In the genomic region with DNA sequence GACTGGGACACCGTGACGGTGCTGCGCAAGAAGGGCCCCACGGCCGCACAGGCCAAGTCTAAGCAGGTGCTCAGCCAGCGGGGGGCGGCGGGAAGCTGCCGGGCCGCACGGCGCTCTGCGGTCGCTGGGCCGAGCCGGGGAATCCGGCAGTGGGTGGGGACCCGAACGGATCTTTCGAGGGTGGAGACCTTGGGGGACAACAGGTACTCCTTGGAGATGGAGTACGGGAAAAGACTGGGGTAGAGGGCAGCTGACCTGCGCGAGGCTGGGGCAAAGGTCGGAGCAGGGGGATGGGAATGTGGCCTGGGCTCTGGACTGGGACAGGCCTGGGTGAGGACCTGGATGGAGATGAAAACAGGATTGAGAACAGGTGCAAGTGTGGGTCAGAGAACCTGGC, we compare ENCODE assay signal across 8 mouse cellular contexts. TPM values are rescaled to one million over a fixed set of nuclear protein-coding genes. Genes with fewer than 3 reads are reported as not detected.
DNase-seq lines count a peak whose midpoint lies in the region; ATAC-seq and TF ChIP-seq lines count a peak whose summit lies in the region.

No protein-coding gene starts in this region.

- no peak overlapping the region for H3K27ac ChIP-seq in ES-Bruce4 (ENCODE audit: insufficient read depth, low read length)
- peak overlapping the region; percentile 82 for H3K27ac ChIP-seq in hindbrain, embryonic 12.5 days
- peak overlapping the region; percentile 1; the same call in 1 of the 2 replicates for H3K27ac ChIP-seq in liver, embryonic 14.5 days

- H3K36me3 ChIP-seq in C2C12 (ENCODE audit: control insufficient read depth, insufficient read depth): peaks cover 35% of the 10 kb centered on the region
- peaks cover 22% of the 10 kb centered on the region for H3K36me3 ChIP-seq in ES-Bruce4 (ENCODE audit: control insufficient read depth, insufficient read depth, low read length, poor library complexity, severe bottlenecking)
- peaks cover 30% of the 10 kb centered on the region for H3K36me3 ChIP-seq in hindbrain, embryonic 12.5 days
- peaks cover 28% of the 10 kb centered on the region for H3K36me3 ChIP-seq in liver, embryonic 14.5 days (replicated peaks; ENCODE audit: control insufficient read depth, insufficient read depth, low read depth)

- H3K9ac ChIP-seq in ES-Bruce4 (ENCODE audit: low read depth, poor library complexity, severe bottlenecking): peak overlapping the region; percentile 92
- H3K9ac ChIP-seq in hindbrain, embryonic 12.5 days: peak overlapping the region; percentile 94
- H3K9ac ChIP-seq in liver, embryonic 14.5 days (replicated peaks): peak overlapping the region; percentile 84

- H3K79me2 ChIP-seq in C2C12 (ENCODE audit: control insufficient read depth, insufficient read depth): peaks cover 49% of the 10 kb centered on the region

- H3K4me1 ChIP-seq in ES-Bruce4 (ENCODE audit: control insufficient read depth, insufficient read depth, low read length): no peaks in the 10 kb centered on the region
- peaks cover 19% of the 10 kb centered on the region for H3K4me1 ChIP-seq in hindbrain, embryonic 12.5 days
- H3K4me1 ChIP-seq in liver, embryonic 14.5 days (replicated peaks; ENCODE audit: control insufficient read depth in 2 of 2, insufficient read depth in 2 of 2, low read length in 1 of 2): peaks cover 8 to 16% of the 10 kb centered on the region in 2 experiments

- WGBS in hindbrain, embryonic 12.5 days: under 1% methylated on average over 24 of the region's 24 CpGs
- WGBS in liver, embryonic 14.5 days (ENCODE audit: insufficient replicate concordance): under 1% methylated on average over 24 of the region's 24 CpGs

- peak; percentile 1 for TF ChIP-seq POLR2A in ES-Bruce4 (IDR thresholded peaks at IDR 0.05; ENCODE audit: insufficient read depth, low read length)

- peak overlapping the region; percentile 81 for H3K4me2 ChIP-seq in hindbrain, embryonic 12.5 days (replicated peaks)
- H3K4me2 ChIP-seq in liver, embryonic 14.5 days (ENCODE audit: low read depth): peak overlapping the region; percentile 99

- no peaks in the 10 kb centered on the region for H3K27me3 ChIP-seq in C2C12 (ENCODE audit: control insufficient read depth, insufficient read depth, insufficient read length)
- no peaks in the 10 kb centered on the region for H3K27me3 ChIP-seq in ES-Bruce4 (ENCODE audit: control insufficient read depth, insufficient read depth, low read length, poor library complexity, severe bottlenecking)
- no peaks in the 10 kb centered on the region for H3K27me3 ChIP-seq in hindbrain, embryonic 12.5 days
- no peaks in the 10 kb centered on the region for H3K27me3 ChIP-seq in liver, embryonic 14.5 days (ENCODE audit: control insufficient read depth, insufficient read depth, low read length)

- H3K9me3 ChIP-seq in ES-Bruce4 (replicated peaks; ENCODE audit: control insufficient read depth, insufficient read depth, low read length, poor library complexity, severe bottlenecking): no peaks in the 10 kb centered on the region
- no peaks in the 10 kb centered on the region for H3K9me3 ChIP-seq in hindbrain, embryonic 12.5 days (replicated peaks)
- no peaks in the 10 kb centered on the region for H3K9me3 ChIP-seq in liver, embryonic 14.5 days (ENCODE audit: control insufficient read depth, low read length)

- H3K4me3 ChIP-seq in C2C12 (ENCODE audit: insufficient read depth, poor library complexity, severe bottlenecking) (peak overlapping the region; percentile 98), ES-Bruce4 (ENCODE audit: low read depth, low read length) (peak overlapping the region; percentile 95)
- H3K4me3 ChIP-seq in hindbrain, embryonic 12.5 days: peak overlapping the region; percentile 81
- peak overlapping the region; percentile 73 to 92 for H3K4me3 ChIP-seq in liver, embryonic 14.5 days (ENCODE audit: insufficient read depth in 1 of 2, low read depth in 2 of 2, low read length in 2 of 2)

- peaks cover 25% of the 10 kb centered on the region for H3K79me3 ChIP-seq in C2C12 (ENCODE audit: low read depth)

- no peak; the same call in none of the 2 replicates for ATAC-seq in hindbrain, embryonic 12.5 days (ENCODE audit: low FRiP score)
- ATAC-seq in liver, embryonic 14.5 days (ENCODE audit: insufficient read depth): peak; percentile 67
- ATAC-seq in frontal cortex, adult (ENCODE audit: low TSS enrichment): no peak

- DNase-seq in liver, embryonic 14.5 days (ENCODE audit: low read depth in 3 of 3, low spot score in 3 of 3): no peak
- no peak for DNase-seq in frontal cortex, postnatal 14 days (ENCODE audit: low spot score in 2 of 2)
- no peak for DNase-seq in adrenal gland, postnatal 4 days (ENCODE audit: low spot score in 2 of 2)
- no peak for DNase-seq in right cerebral cortex, adult 2 months (ENCODE audit: low spot score in 2 of 2)

- TF ChIP-seq EP300 in ES-Bruce4 (IDR thresholded peaks at IDR 0.05; ENCODE audit: insufficient read depth, low read depth, low read length): no peak
- no peak for TF ChIP-seq EP300 in liver, embryonic 14.5 days (IDR thresholded peaks at IDR 0.05; ENCODE audit: low read depth)

- H3ac ChIP-seq in C2C12 (ENCODE audit: control insufficient read depth, insufficient read length, low read depth): peak overlapping the region; percentile 87

- TF ChIP-seq CTCF in C2C12 (IDR thresholded peaks at IDR 0.05; ENCODE audit: control insufficient read depth, insufficient read depth, insufficient read length) (no peak), ES-Bruce4 (IDR thresholded peaks at IDR 0.05; ENCODE audit: low read depth, low read length) (no peak)
- no peak for TF ChIP-seq CTCF in liver, embryonic 14.5 days (IDR thresholded peaks at IDR 0.05; ENCODE audit: low read depth)

TF ChIP-seq in C2C12, 6 proteins besides CTCF, POLR2A, EP300 and RAD21:
- no peak for TF ChIP-seq MYOD1 (IDR thresholded peaks at IDR 0.05; ENCODE audit: control insufficient read depth, insufficient read length, low read depth)
- no peak for TF ChIP-seq USF1 (IDR thresholded peaks at IDR 0.05; ENCODE audit: low read depth)
- TF ChIP-seq FOSL1 (IDR thresholded peaks at IDR 0.05; ENCODE audit: insufficient read depth, low read length, poor library complexity, severe bottlenecking): no peak
- no peak for TF ChIP-seq CEBPB (IDR thresholded peaks at IDR 0.05; ENCODE audit: low read depth)
- TF ChIP-seq MYOG (IDR thresholded peaks at IDR 0.05; ENCODE audit: control insufficient read depth, extremely low read depth, insufficient read length): no peak
- TF ChIP-seq MAX (IDR thresholded peaks at IDR 0.05): no peak

RNA-seq across cellular contexts. Expression of gene Edf1, which starts 0.3 kb away (rescaled TPM):
- polyA plus RNA-seq in C2C12 (2012; fragmentation: generic; extraction: Trizol): 340 TPM
- 107 and 122 TPM in 2 replicates for polyA plus RNA-seq in ES-Bruce4 (2011; ENCODE audit: insufficient read depth, insufficient read length, low read depth, missing spikeins)
- polyA plus RNA-seq in hindbrain, embryonic 12.5 days (2016; fragmentation: Nextera tagmentation; extraction: Ambion mirVana): 377 TPM in 2 replicates
- polyA plus RNA-seq in liver, embryonic 14.5 days (2012; rRNA removed): 86.5 and 104 TPM in 2 replicates
- 192 and 203 TPM in 2 replicates for polyA plus RNA-seq in liver, embryonic 14.5 days (2014; fragmentation: Nextera tagmentation; extraction: Ambion mirVana)
- 100 to 1,000 TPM; 171 to 191 TPM for total RNA-seq in adrenal gland, postnatal 4 days (2021)

RNA-seq across cellular contexts. Expression of gene Traf2, which starts 11.2 kb away (rescaled TPM):
- polyA plus RNA-seq in C2C12 (2012; fragmentation: generic; extraction: Trizol): 28.8 TPM
- polyA plus RNA-seq in ES-Bruce4 (2011; ENCODE audit: insufficient read depth, insufficient read length, low read depth, missing spikeins): 9.4 and 9.8 TPM in 2 replicates
- 25.7 and 29.6 TPM in 2 replicates for polyA plus RNA-seq in hindbrain, embryonic 12.5 days (2016; fragmentation: Nextera tagmentation; extraction: Ambion mirVana)
- 5.2 and 5.9 TPM in 2 replicates for polyA plus RNA-seq in liver, embryonic 14.5 days (2012; rRNA removed)
- polyA plus RNA-seq in liver, embryonic 14.5 days (2014; fragmentation: Nextera tagmentation; extraction: Ambion mirVana): 12.3 and 14.4 TPM in 2 replicates
- total RNA-seq in adrenal gland, postnatal 4 days (2021): 10 to 100 TPM; 19.2 to 20.5 TPM

RNA-seq across cellular contexts. Expression of gene Mamdc4, which starts 16.7 kb away (rescaled TPM):
- 5.7 TPM for polyA plus RNA-seq in C2C12 (2012; fragmentation: generic; extraction: Trizol)
- polyA plus RNA-seq in ES-Bruce4 (2011; ENCODE audit: insufficient read depth, insufficient read length, low read depth, missing spikeins): 0.65 and 3.7 TPM in 2 replicates
- polyA plus RNA-seq in hindbrain, embryonic 12.5 days (2016; fragmentation: Nextera tagmentation; extraction: Ambion mirVana): 4.7 and 6.7 TPM in 2 replicates
- 1.6 and 9.7 TPM in 2 replicates for polyA plus RNA-seq in liver, embryonic 14.5 days (2012; rRNA removed)
- 0.18 and 0.25 TPM in 2 replicates for polyA plus RNA-seq in liver, embryonic 14.5 days (2014; fragmentation: Nextera tagmentation; extraction: Ambion mirVana)
- 1 to 10 TPM; 4.1 to 7.1 TPM for total RNA-seq in adrenal gland, postnatal 4 days (2021)

RNA-seq across cellular contexts. Expression of gene Phpt1, which starts 17.1 kb away (rescaled TPM):
- 94.2 TPM for polyA plus RNA-seq in C2C12 (2012; fragmentation: generic; extraction: Trizol)
- polyA plus RNA-seq in ES-Bruce4 (2011; ENCODE audit: insufficient read depth, insufficient read length, low read depth, missing spikeins): 37.0 and 47.9 TPM in 2 replicates
- 131 and 162 TPM in 2 replicates for polyA plus RNA-seq in hindbrain, embryonic 12.5 days (2016; fragmentation: Nextera tagmentation; extraction: Ambion mirVana)
- 29.5 and 31.4 TPM in 2 replicates for polyA plus RNA-seq in liver, embryonic 14.5 days (2012; rRNA removed)
- polyA plus RNA-seq in liver, embryonic 14.5 days (2014; fragmentation: Nextera tagmentation; extraction: Ambion mirVana): 44.9 and 46.5 TPM in 2 replicates
- total RNA-seq in adrenal gland, postnatal 4 days (2021): 10 to 100 TPM; 74.7 to 80.0 TPM

RNA-seq across cellular contexts. Expression of gene Ajm1, which starts 23.6 kb away (rescaled TPM):
- polyA plus RNA-seq in C2C12 (2012; fragmentation: generic; extraction: Trizol) (0.29 TPM), ES-Bruce4 (2011; ENCODE audit: insufficient read depth, insufficient read length, low read depth, missing spikeins) (0.55 and 0.70 TPM in 2 replicates)
- 2.4 and 3.1 TPM in 2 replicates for polyA plus RNA-seq in hindbrain, embryonic 12.5 days (2016; fragmentation: Nextera tagmentation; extraction: Ambion mirVana)
- 0.07 and 0.11 TPM in 2 replicates for polyA plus RNA-seq in liver, embryonic 14.5 days (2012; rRNA removed)
- not detected in 2 replicates for polyA plus RNA-seq in liver, embryonic 14.5 days (2014; fragmentation: Nextera tagmentation; extraction: Ambion mirVana)
- 1 to 10 TPM; 4.6 to 5.3 TPM for total RNA-seq in adrenal gland, postnatal 4 days (2021)
